Mouse (Mus musculus): ENCODE measurements at regions not wholly inside any gene's neighbourhood (a gene's known extent, or its start where the extent isn't known, plus 50 kb on each side); places are given as distances from the start of the nearest gene placed in this dataset.

GRCm38 (mm10) chr16:74801296-74801695 is 389.7 kb upstream of the Robo2 start:
- 10% methylated on average over 7 of the region's 7 CpGs for WGBS
- Histone ChIP-seq H3K4me1 (replicated peaks) (no peaks in the 10 kb centered on the region), H3K36me3 (no peaks in the 10 kb centered on the region), H3K27me3 (no peaks in the 10 kb centered on the region), H3K4me2 (no peak overlapping the region), H3K9me3 (replicated peaks) (no peaks in the 10 kb centered on the region), H3K4me3 (no peak overlapping the region), H3K9ac (no peak overlapping the region), H3K27ac (no peak overlapping the region)
- ATAC-seq (replicated peaks; ENCODE audit: insufficient number of reproducible peaks, insufficient read depth, low FRiP score, low read depth): peak; percentile 53; the same call in 1 of the 2 replicates

GRCm38 (mm10) chr16:74796303-74796653 is 384.7 kb upstream of the Robo2 start:
- H3K36me3 ChIP-seq: no peaks in the 10 kb centered on the region
- ATAC-seq (replicated peaks; ENCODE audit: insufficient number of reproducible peaks, insufficient read depth, low FRiP score, low read depth): no peak
- H3K4me2 ChIP-seq: no peak overlapping the region
- H3K27ac ChIP-seq: no peak overlapping the region
- H3K9me3 ChIP-seq (replicated peaks): no peaks in the 10 kb centered on the region
- no peak overlapping the region for H3K4me3 ChIP-seq
- H3K27me3 ChIP-seq: no peaks in the 10 kb centered on the region
- WGBS: 71% methylated on average over 2 of the region's 2 CpGs
- no peak overlapping the region for H3K9ac ChIP-seq
- H3K4me1 ChIP-seq (replicated peaks): no peaks in the 10 kb centered on the region

GRCm38 (mm10) chr16:74795360-74796302 is 384.0 kb upstream of the Robo2 start:
- ATAC-seq (replicated peaks; ENCODE audit: insufficient number of reproducible peaks, insufficient read depth, low FRiP score, low read depth): no peak
- Histone ChIP-seq H3K4me1 (replicated peaks) (no peaks in the 10 kb centered on the region), H3K36me3 (no peaks in the 10 kb centered on the region), H3K9me3 (replicated peaks) (no peaks in the 10 kb centered on the region), H3K9ac (no peak overlapping the region), H3K4me2 (no peak overlapping the region), H3K4me3 (no peak overlapping the region), H3K27me3 (no peaks in the 10 kb centered on the region), H3K27ac (no peak overlapping the region)
- 63% methylated on average over 5 of the region's 5 CpGs for WGBS

- Histone ChIP-seq H3K4me3 (no peak overlapping the region), H3K4me1 (replicated peaks) (no peaks in the 10 kb centered on the region), H3K36me3 (no peaks in the 10 kb centered on the region), H3K4me2 (no peak overlapping the region), H3K27ac (no peak overlapping the region), H3K27me3 (no peaks in the 10 kb centered on the region), H3K9me3 (replicated peaks) (no peaks in the 10 kb centered on the region), H3K9ac (no peak overlapping the region)
- no peak for ATAC-seq (replicated peaks; ENCODE audit: insufficient number of reproducible peaks, insufficient read depth, low FRiP score, low read depth)
- WGBS: 74% methylated on average over 9 of the region's 9 CpGs
These were observed 373.9 kb upstream of the Robo2 start for GRCm38 (mm10) chr16:74785365-74786119.

- H3K9ac ChIP-seq: no peak overlapping the region
- 80% methylated on average over 2 of the region's 2 CpGs for WGBS
These were observed 368.8 kb upstream of the Robo2 start for GRCm38 (mm10) chr16:74780388-74780787.

GRCm38 (mm10) chr16:74768264-74768663 is 356.6 kb upstream of the Robo2 start:
- Histone ChIP-seq H3K9me3 (replicated peaks) (no peaks in the 10 kb centered on the region), H3K27ac (no peak overlapping the region), H3K4me3 (no peak overlapping the region), H3K27me3 (no peaks in the 10 kb centered on the region), H3K36me3 (no peaks in the 10 kb centered on the region), H3K9ac (no peak overlapping the region), H3K4me1 (replicated peaks) (no peaks in the 10 kb centered on the region), H3K4me2 (no peak overlapping the region)
- WGBS: 88% methylated on average over 4 of the region's 4 CpGs
- no peak for ATAC-seq (replicated peaks; ENCODE audit: insufficient number of reproducible peaks, insufficient read depth, low FRiP score, low read depth)

More at GRCm38 (mm10) chr16:74780388-74780787, 368.8 kb upstream of the Robo2 start:
- H3K9me3 ChIP-seq (replicated peaks): no peaks in the 10 kb centered on the region
- no peak overlapping the region for H3K4me2 ChIP-seq
- ATAC-seq (replicated peaks; ENCODE audit: insufficient number of reproducible peaks, insufficient read depth, low FRiP score, low read depth): no peak
- H3K4me1 ChIP-seq (replicated peaks): no peaks in the 10 kb centered on the region
- H3K36me3 ChIP-seq: no peaks in the 10 kb centered on the region
- H3K27me3 ChIP-seq: no peaks in the 10 kb centered on the region
- H3K27ac ChIP-seq: no peak overlapping the region
- no peak overlapping the region for H3K4me3 ChIP-seq

- 64% methylated on average over 6 of the region's 6 CpGs for WGBS
- H3K4me2 ChIP-seq: no peak overlapping the region
These were observed 345.2 kb upstream of the Robo2 start for GRCm38 (mm10) chr16:74756720-74757345.

GRCm38 (mm10) chr16:74750900-74751299 is 339.3 kb upstream of the Robo2 start:
- no peak for ATAC-seq (replicated peaks; ENCODE audit: insufficient number of reproducible peaks, insufficient read depth, low FRiP score, low read depth)
- Histone ChIP-seq H3K9ac (no peak overlapping the region), H3K4me3 (no peak overlapping the region), H3K4me1 (replicated peaks) (no peaks in the 10 kb centered on the region), H3K27me3 (no peaks in the 10 kb centered on the region), H3K4me2 (no peak overlapping the region), H3K9me3 (replicated peaks) (no peaks in the 10 kb centered on the region), H3K27ac (no peak overlapping the region), H3K36me3 (no peaks in the 10 kb centered on the region)
- WGBS: 26% methylated on average over 3 of the region's 3 CpGs

More at GRCm38 (mm10) chr16:74756720-74757345, 345.2 kb upstream of the Robo2 start:
- no peak for ATAC-seq (replicated peaks; ENCODE audit: insufficient number of reproducible peaks, insufficient read depth, low FRiP score, low read depth)
- Histone ChIP-seq H3K4me3 (no peak overlapping the region), H3K27ac (no peak overlapping the region), H3K27me3 (no peaks in the 10 kb centered on the region), H3K36me3 (no peaks in the 10 kb centered on the region), H3K4me1 (replicated peaks) (no peaks in the 10 kb centered on the region), H3K9ac (no peak overlapping the region), H3K9me3 (replicated peaks) (no peaks in the 10 kb centered on the region)

- no peak for ATAC-seq (replicated peaks; ENCODE audit: insufficient number of reproducible peaks, insufficient read depth, low FRiP score, low read depth)
- Histone ChIP-seq H3K36me3 (no peaks in the 10 kb centered on the region), H3K4me1 (replicated peaks) (no peaks in the 10 kb centered on the region)
These were observed 337.4 kb upstream of the Robo2 start for GRCm38 (mm10) chr16:74749006-74749405.

GRCm38 (mm10) chr16:74743512-74743911 is 331.9 kb upstream of the Robo2 start:
- WGBS: 44% methylated on average over 3 of the region's 3 CpGs
- Histone ChIP-seq H3K9me3 (replicated peaks) (no peaks in the 10 kb centered on the region), H3K27ac (no peak overlapping the region), H3K4me1 (replicated peaks) (peaks cover 13% of the 10 kb centered on the region), H3K9ac (no peak overlapping the region), H3K36me3 (no peaks in the 10 kb centered on the region), H3K27me3 (no peaks in the 10 kb centered on the region), H3K4me3 (no peak overlapping the region), H3K4me2 (no peak overlapping the region)
- ATAC-seq (replicated peaks; ENCODE audit: insufficient number of reproducible peaks, insufficient read depth, low FRiP score, low read depth): no peak

More at GRCm38 (mm10) chr16:74749006-74749405, 337.4 kb upstream of the Robo2 start:
- Histone ChIP-seq H3K4me2 (no peak overlapping the region), H3K9me3 (replicated peaks) (no peaks in the 10 kb centered on the region), H3K9ac (no peak overlapping the region), H3K27me3 (no peaks in the 10 kb centered on the region), H3K27ac (no peak overlapping the region), H3K4me3 (no peak overlapping the region)
